Mouse (Mus musculus): ENCODE measurements around the gene Prps1l3. TPM values are rescaled to one million over a fixed set of nuclear protein-coding genes. Genes with fewer than 3 reads are reported as not detected.

Gene Prps1l3
- 34.4 and 37.1 TPM in 2 replicates for polyA plus RNA-seq (2015; fragmentation: Nextera tagmentation; extraction: Ambion mirVana)

GRCm38 (mm10) chr12:57230192-57230706, at the start of gene Prps1l3, which contains the start of gene Mipol1:
Prps1l3 (plus strand) TSS chr12:57230412.
Mipol1 (plus strand) TSS chr12:57230427.
- Histone ChIP-seq H3K9ac (peak within 1 kb of the TSS; percentile 89), H3K27me3 (no peaks in the 10 kb centered on the region), H3K4me1 (replicated peaks) (peaks cover 36% of the 10 kb centered on the region), H3K36me3 (replicated peaks) (peaks cover 8% of the 10 kb centered on the region; the same call in 1 of the 2 replicates), H3K27ac (replicated peaks) (peak within 1 kb of the TSS; percentile 94), H3K9me3 (replicated peaks) (no peaks in the 10 kb centered on the region), H3K4me2 (peak within 1 kb of the TSS; percentile 88), H3K4me3 (replicated peaks) (peak within 1 kb of the TSS; percentile 90)
- whole genome bisulfite sequencing (ENCODE audit: insufficient replicate concordance) = under 1% methylated on average over 58 of the region's 58 CpGs
- peak; percentile 96 for ATAC-seq (ENCODE audit: insufficient read depth)

GRCm38 (mm10) chr12:57184401-57185147, 45.6 kb upstream of the Prps1l3 start:
- Histone ChIP-seq H3K9ac (no peak overlapping the region), H3K9me3 (replicated peaks) (no peaks in the 10 kb centered on the region), H3K27ac (replicated peaks) (peak overlapping the region; percentile 68), H3K27me3 (no peaks in the 10 kb centered on the region), H3K4me1 (replicated peaks) (peaks cover 36% of the 10 kb centered on the region), H3K36me3 (replicated peaks) (no peaks in the 10 kb centered on the region), H3K4me2 (peak overlapping the region; percentile 41), H3K4me3 (replicated peaks) (no peak overlapping the region)
- ATAC-seq (ENCODE audit: insufficient read depth) = peak; percentile 67
- WGBS (ENCODE audit: insufficient replicate concordance) = 38% methylated on average over 2 of the region's 2 CpGs

DNA sequence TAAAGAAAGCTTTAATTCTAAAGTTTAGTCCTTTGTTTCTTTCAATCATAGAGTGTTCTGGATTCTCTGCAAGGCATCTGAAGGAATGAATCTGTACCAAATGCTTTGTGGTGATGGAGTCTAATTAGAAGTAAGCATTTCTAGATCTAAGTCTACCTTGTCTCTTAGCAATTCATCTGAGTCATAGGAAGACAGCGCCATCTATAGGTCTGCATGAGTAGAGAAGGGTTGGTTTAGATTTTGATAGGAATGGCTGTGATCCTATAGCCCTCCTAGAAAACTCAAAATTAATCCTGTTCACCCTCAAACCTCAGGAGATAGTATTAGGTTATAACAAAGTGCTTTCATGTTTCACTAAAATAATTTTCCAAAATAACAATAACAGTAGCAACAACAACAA, 44.7 kb upstream of the Prps1l3 start:
- Histone ChIP-seq H3K9me3 (replicated peaks) (no peaks in the 10 kb centered on the region), H3K27ac (replicated peaks) (no peak overlapping the region), H3K4me2 (no peak overlapping the region), H3K27me3 (no peaks in the 10 kb centered on the region), H3K4me3 (replicated peaks) (no peak overlapping the region), H3K4me1 (replicated peaks) (peaks cover 30% of the 10 kb centered on the region), H3K36me3 (replicated peaks) (no peaks in the 10 kb centered on the region), H3K9ac (no peak overlapping the region)
- peak; percentile 61 for ATAC-seq (ENCODE audit: insufficient read depth)
- WGBS (ENCODE audit: insufficient replicate concordance) = 3% methylated on average over 1 of the region's 1 CpGs

- no peak overlapping the region for H3K4me3 ChIP-seq (replicated peaks)
- peak; percentile 83 for ATAC-seq (ENCODE audit: insufficient read depth)
- H3K9me3 ChIP-seq (replicated peaks) = no peaks in the 10 kb centered on the region
- H3K4me1 ChIP-seq (replicated peaks) = peaks cover 30% of the 10 kb centered on the region
- H3K4me2 ChIP-seq = peak overlapping the region; percentile 19
- peak overlapping the region; percentile 74 for H3K27ac ChIP-seq (replicated peaks)
- 17% methylated on average over 2 of the region's 2 CpGs for WGBS (ENCODE audit: insufficient replicate concordance)
- no peak overlapping the region for H3K9ac ChIP-seq
- H3K27me3 ChIP-seq = no peaks in the 10 kb centered on the region
- no peaks in the 10 kb centered on the region for H3K36me3 ChIP-seq (replicated peaks)
Observed at GRCm38 (mm10) chr12:57186126-57186525, 44.1 kb upstream of the Prps1l3 start.

DNA sequence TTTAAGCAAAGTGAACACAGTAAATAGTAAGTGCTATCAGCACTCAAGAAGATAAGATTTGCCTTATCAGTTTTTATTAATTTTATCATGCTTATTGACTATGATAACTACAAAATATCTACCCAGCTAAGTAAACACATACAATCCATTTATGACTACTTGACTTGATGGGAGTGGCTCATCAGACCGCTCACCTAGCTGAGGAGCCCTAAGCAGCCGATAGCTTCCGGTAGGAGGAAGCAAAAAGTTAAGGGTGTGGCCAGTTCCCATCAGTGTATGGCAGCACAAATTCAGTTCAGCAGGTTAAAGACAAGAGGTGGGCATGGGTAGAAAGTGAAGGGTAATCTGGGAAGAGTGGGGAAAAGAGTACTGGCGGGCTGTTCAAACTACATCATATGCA, 43.2 kb upstream of the Prps1l3 start:
- peak overlapping the region; percentile 42 for H3K27ac ChIP-seq (replicated peaks)
- no peak overlapping the region for H3K4me3 ChIP-seq (replicated peaks)
- H3K9ac ChIP-seq = no peak overlapping the region
- ATAC-seq (ENCODE audit: insufficient read depth) = no peak
- no peaks in the 10 kb centered on the region for H3K27me3 ChIP-seq
- no peaks in the 10 kb centered on the region for H3K9me3 ChIP-seq (replicated peaks)
- WGBS (ENCODE audit: insufficient replicate concordance) = 64% methylated on average over 4 of the region's 4 CpGs
- H3K4me2 ChIP-seq = no peak overlapping the region
- H3K36me3 ChIP-seq (replicated peaks) = 0 out of 2 replicates have a peak, but pooled peaks cover 2% of the 10 kb centered on the region
- peaks cover 30% of the 10 kb centered on the region for H3K4me1 ChIP-seq (replicated peaks)

DNA sequence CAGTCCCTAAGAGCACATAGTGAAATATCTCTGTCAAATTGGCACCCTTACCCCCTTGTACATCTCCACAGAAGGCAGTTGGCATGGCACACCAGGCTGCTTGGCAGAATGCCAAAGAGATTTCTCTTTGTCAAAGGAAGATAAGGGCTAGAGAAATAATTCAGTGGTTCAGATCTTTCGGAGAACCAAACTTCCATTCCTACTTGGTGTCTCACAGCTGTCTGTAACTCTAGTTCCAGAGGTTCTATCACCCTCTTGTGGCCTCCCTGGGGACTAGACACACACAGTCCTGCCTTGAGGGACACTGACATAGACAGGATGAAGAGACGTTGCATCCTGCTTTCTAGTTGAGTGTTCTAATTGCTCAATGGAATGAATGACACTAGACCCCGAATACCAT, 35.6 kb upstream of the Prps1l3 start:
- Histone ChIP-seq H3K9me3 (replicated peaks) (no peaks in the 10 kb centered on the region), H3K4me2 (peak overlapping the region; percentile 59), H3K4me1 (replicated peaks) (peaks cover 39% of the 10 kb centered on the region), H3K9ac (0 out of 2 replicates have a peak overlapping the region, but pooled peaks have one; percentile 19), H3K36me3 (replicated peaks) (0 out of 2 replicates have a peak, but pooled peaks cover 2% of the 10 kb centered on the region), H3K4me3 (replicated peaks) (peak overlapping the region; percentile 81), H3K27me3 (no peaks in the 10 kb centered on the region), H3K27ac (replicated peaks) (peak overlapping the region; percentile 53)
- peak; percentile 68 for ATAC-seq (ENCODE audit: insufficient read depth)
- 7% methylated on average over 3 of the region's 3 CpGs for WGBS (ENCODE audit: insufficient replicate concordance)

- H3K9me3 ChIP-seq (replicated peaks) = no peaks in the 10 kb centered on the region
- no peak for ATAC-seq (ENCODE audit: insufficient read depth)
- H3K4me3 ChIP-seq (replicated peaks) = peak overlapping the region; percentile 81
- H3K9ac ChIP-seq = peak overlapping the region; percentile 93
- H3K27ac ChIP-seq (replicated peaks) = peak overlapping the region; percentile 97
- 4% methylated on average over 8 of the region's 8 CpGs for WGBS (ENCODE audit: insufficient replicate concordance)
- peak overlapping the region; percentile 75 for H3K4me2 ChIP-seq
- H3K36me3 ChIP-seq (replicated peaks) = 0 out of 2 replicates have a peak, but pooled peaks cover 2% of the 10 kb centered on the region
- H3K27me3 ChIP-seq = no peaks in the 10 kb centered on the region
- peaks cover 39% of the 10 kb centered on the region for H3K4me1 ChIP-seq (replicated peaks)
Observed at GRCm38 (mm10) chr12:57196286-57196607, 34.0 kb upstream of the Prps1l3 start.

GRCm38 (mm10) chr12:57196608-57197362, 33.4 kb upstream of the Prps1l3 start:
- H3K9me3 ChIP-seq (replicated peaks) = no peaks in the 10 kb centered on the region
- H3K36me3 ChIP-seq (replicated peaks) = no peaks in the 10 kb centered on the region
- H3K4me1 ChIP-seq (replicated peaks) = peaks cover 39% of the 10 kb centered on the region
- H3K4me3 ChIP-seq (replicated peaks) = peak overlapping the region; percentile 81
- H3K27ac ChIP-seq (replicated peaks) = peak overlapping the region; percentile 97
- H3K4me2 ChIP-seq = peak overlapping the region; percentile 75
- peak; percentile 84 for ATAC-seq (ENCODE audit: insufficient read depth)
- peak overlapping the region; percentile 93 for H3K9ac ChIP-seq
- H3K27me3 ChIP-seq = no peaks in the 10 kb centered on the region
- under 1% methylated on average over 59 of the region's 59 CpGs for WGBS (ENCODE audit: insufficient replicate concordance)

GRCm38 (mm10) chr12:57197363-57198026, 32.7 kb upstream of the Prps1l3 start, which contains the start of gene Slc25a21:
Slc25a21 (minus strand) TSS chr12:57197472.
- Histone ChIP-seq H3K4me2 (peak within 1 kb of the TSS; percentile 75), H3K27me3 (no peaks in the 10 kb centered on the region), H3K27ac (replicated peaks) (peak within 1 kb of the TSS; percentile 97), H3K9me3 (replicated peaks) (no peaks in the 10 kb centered on the region), H3K4me1 (replicated peaks) (peaks cover 38% of the 10 kb centered on the region), H3K4me3 (replicated peaks) (peak within 1 kb of the TSS; percentile 81), H3K36me3 (replicated peaks) (no peaks in the 10 kb centered on the region), H3K9ac (peak within 1 kb of the TSS; percentile 93)
- ATAC-seq (ENCODE audit: insufficient read depth) = peak; percentile 84
- 16% methylated on average over 10 of the region's 10 CpGs for WGBS (ENCODE audit: insufficient replicate concordance)

DNA sequence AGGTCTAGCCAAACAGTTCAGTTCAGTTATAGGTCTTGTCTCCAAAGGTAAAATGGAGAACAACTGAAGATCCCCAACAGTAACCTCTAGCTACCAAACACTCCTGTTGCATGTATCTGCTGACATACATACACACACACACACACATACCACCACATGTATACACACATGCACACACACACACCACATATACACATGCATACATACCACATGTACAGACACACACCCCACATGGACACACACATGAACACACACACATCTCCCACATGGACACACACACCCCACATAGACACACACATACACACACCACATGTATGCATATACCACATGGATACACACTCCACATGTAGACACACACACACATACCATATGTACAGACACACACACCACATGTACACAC, 31.9 kb upstream of the Prps1l3 start:
- Histone ChIP-seq H3K9me3 (replicated peaks) (no peaks in the 10 kb centered on the region), H3K9ac (peak overlapping the region; percentile 35; the same call in 1 of the 2 replicates), H3K27ac (replicated peaks) (peak overlapping the region; percentile 97), H3K4me2 (peak overlapping the region; percentile 75), H3K4me3 (replicated peaks) (peak overlapping the region; percentile 81), H3K36me3 (replicated peaks) (no peaks in the 10 kb centered on the region), H3K4me1 (replicated peaks) (peaks cover 32% of the 10 kb centered on the region), H3K27me3 (no peaks in the 10 kb centered on the region)
- no peak for ATAC-seq (ENCODE audit: insufficient read depth)
